Mouse (Mus musculus) limb, embryonic 13.5 days (tissue): Measurements from ENCODE around the gene Akr1c13. TPM values are rescaled to one million over a fixed set of nuclear protein-coding genes. Genes with fewer than 3 reads are reported as not detected.
"Not testable (repeated sequence)": the region's sequence is repeated elsewhere in the genome, so short reads cannot be mapped to it uniquely, and the experiment has no call there.

Experiments used
- ATAC-seq: fragments of 200-750 bp; cut with Nextera tagmentation; 2 replicates; pipeline ENCODE4 v1.8.0; 2017; ENCODE audit warnings: low read depth, moderate number of reproducible peaks, moderate TSS enrichment; ENCODE audit not compliant: low FRiP score
- H3K27ac ChIP-seq: fragments of 300-500 bp; sonication (generic); 2 replicates; pipeline ENCODE4 v1.5.1; 2015; ENCODE audit warnings: inconsistent platforms, mild to moderate bottlenecking, moderate library complexity
- H3K27me3 ChIP-seq: fragments of 300-500 bp; sonication (generic); 2 replicates; pipeline ENCODE4 v1.6.1; 2015; ENCODE audit warnings: mild to moderate bottlenecking, inconsistent platforms
- H3K36me3 ChIP-seq: fragments of 300-500 bp; sonication (generic); 2 replicates; pipeline ENCODE4 v1.6.1; 2015; ENCODE audit warnings: inconsistent platforms, mild to moderate bottlenecking, moderate library complexity
- H3K4me1 ChIP-seq: fragments of 300-500 bp; sonication (generic); 2 replicates; pipeline ENCODE4 v1.6.1; 2015; ENCODE audit warnings: inconsistent platforms
- H3K4me2 ChIP-seq: fragments of 300-500 bp; sonication (generic); replicated peaks from 2 replicates; pipeline ENCODE4 v1.6.1; 2015; ENCODE audit warnings: inconsistent platforms, mild to moderate bottlenecking, moderate library complexity
- H3K4me3 ChIP-seq: fragments of 300-500 bp; sonication (generic); 2 replicates; pipeline ENCODE4 v1.5.1; 2015; ENCODE audit warnings: moderate library complexity, mild to moderate bottlenecking, inconsistent platforms
- H3K9ac ChIP-seq: fragments of 300-500 bp; sonication (generic); 2 replicates; pipeline ENCODE4 v1.6.1; 2015; ENCODE audit warnings: mild to moderate bottlenecking, inconsistent platforms
- H3K9me3 ChIP-seq: fragments of 300-500 bp; sonication (generic); 2 replicates; pipeline ENCODE4 v1.6.1; 2016; ENCODE audit warnings: inconsistent platforms
- WGBS: fragments of 180-500 bp; shearing (Covaris S2); methylation state at CpG from one replicate; pipeline ENCODE4 v1.1.7; 2015; 5-methylcytosine and 5-hydroxymethylcytosine counted together
- polyA plus RNA-seq: library from polyadenylated mRNA; unstranded; fragments of >200 nt; fragmentation: Nextera tagmentation; extraction: Ambion mirVana; gene quantifications from 2 replicates; pipeline ENCODE4 v1.2.1, GENCODE M21; 2015

The Akr1c13 gene
- polyA plus RNA-seq, 1 experiment from 2014 or later, result 1.1 TPM

DNA sequence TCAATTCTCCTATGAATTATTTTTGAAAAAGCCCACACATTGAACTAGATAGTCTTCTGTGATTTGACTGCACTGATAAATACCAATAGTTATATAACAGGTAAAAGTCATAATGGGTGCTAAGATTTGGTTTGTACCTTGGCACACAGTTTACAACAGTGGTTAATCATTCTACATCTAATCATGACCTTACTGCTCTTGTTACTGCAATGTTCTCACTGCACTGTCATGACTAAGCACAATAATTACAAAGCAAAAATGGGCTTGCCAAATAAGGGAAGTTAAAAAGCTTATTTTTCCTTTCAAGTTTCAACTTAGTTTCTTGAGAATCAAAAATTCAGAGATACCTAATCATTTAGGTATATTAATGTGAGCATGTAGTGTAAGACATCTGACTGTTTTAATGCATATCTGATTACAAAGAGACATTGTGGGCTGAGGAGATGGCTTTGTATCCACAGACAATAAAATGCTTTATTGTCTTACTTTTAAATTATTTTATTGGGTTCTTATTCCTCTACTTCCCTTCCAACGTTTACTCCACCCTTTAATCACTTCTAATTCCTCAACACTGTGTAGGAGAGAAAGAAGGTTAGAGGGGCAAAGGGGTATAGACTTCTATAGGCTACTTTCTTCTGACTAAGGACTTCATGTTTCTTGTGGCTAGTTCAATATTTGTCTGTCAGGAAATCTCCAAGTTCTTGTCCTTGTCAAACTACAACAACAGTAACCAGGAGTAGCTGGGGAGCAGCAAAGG is 15.4 kb downstream of the Akr1c13 start:
- no peak overlapping the region for H3K27ac ChIP-seq
- H3K4me1 ChIP-seq, result no peaks in the 10 kb centered on the region
- no peaks in the 10 kb centered on the region for H3K36me3 ChIP-seq
- WGBS, result 52% methylated on average over 1 of the region's 1 CpGs
- H3K27me3 ChIP-seq, result no peaks in the 10 kb centered on the region
- no peak overlapping the region for H3K4me2 ChIP-seq
- H3K4me3 ChIP-seq, result no peak overlapping the region
- no peak for ATAC-seq
- no peak overlapping the region for H3K9ac ChIP-seq
- no peaks in the 10 kb centered on the region for H3K9me3 ChIP-seq

DNA sequence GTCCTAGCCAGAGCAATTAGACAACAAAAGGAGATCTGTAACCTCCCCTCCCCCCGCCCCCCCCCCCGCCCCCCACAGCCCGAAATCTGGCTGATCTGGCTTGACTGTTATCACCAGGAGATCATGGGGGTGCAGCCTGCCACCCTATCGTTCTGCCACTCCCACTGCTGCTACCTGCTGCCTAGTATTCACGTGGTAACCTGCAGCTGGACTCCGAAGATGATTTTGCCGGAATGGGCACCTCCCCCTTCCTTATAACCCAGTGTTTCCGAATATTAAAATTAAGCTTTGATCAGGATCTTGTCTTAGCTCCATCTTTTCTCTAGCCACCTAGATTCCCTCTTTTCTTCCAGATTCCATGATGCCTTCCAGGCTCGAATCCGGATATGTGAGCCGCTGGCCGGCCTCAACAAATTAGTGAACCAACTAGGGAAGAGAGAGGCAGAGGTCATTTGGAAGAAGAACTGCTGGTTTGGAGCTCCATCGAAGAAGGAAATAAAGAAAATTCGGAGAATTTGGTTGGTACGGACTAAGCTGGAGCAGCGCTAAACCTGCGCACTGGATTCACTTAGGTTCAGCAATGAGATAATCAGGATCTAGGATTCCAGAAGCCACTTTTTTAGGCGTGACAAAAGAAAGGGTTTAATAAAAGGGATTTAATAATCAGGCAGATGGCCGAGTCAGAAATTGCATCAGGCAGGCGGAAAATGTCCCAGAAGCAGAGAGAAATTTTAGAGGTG is 20.8 kb downstream of the Akr1c13 start:
- no peak overlapping the region for H3K4me3 ChIP-seq
- H3K9me3 ChIP-seq, result no peaks in the 10 kb centered on the region
- H3K36me3 ChIP-seq, result no peaks in the 10 kb centered on the region
- no peaks in the 10 kb centered on the region for H3K4me1 ChIP-seq
- H3K27me3 ChIP-seq, result no peaks in the 10 kb centered on the region
- 75% methylated on average over 20 of the region's 20 CpGs for WGBS
- no peak for ATAC-seq
- H3K27ac ChIP-seq, result no peak overlapping the region
- H3K9ac ChIP-seq, result no peak overlapping the region
- no peak overlapping the region for H3K4me2 ChIP-seq

DNA sequence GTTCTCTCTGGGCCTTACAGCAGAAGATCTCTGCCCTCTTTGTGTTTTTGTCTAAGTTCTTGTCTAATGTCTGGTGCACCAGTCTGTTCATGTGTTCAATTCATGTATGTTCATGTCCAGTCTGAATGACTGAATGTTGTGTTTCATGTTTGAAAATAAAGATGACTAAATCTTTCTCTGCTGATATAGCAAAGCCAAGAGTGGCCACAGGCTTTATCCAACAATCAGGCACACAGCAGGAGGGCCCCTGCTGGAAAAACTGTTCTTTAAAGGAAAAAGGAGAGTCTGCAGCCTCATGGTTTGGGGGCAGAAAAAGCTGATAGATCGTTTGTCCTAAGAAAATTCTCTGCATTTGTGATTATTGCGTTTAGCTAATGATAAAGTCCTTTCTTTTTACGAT is 21.4 kb downstream of the Akr1c13 start:
- no peak for ATAC-seq
- Histone ChIP-seq H3K4me2 (no peak overlapping the region), H3K9me3 (no peaks in the 10 kb centered on the region), H3K27me3 (no peaks in the 10 kb centered on the region), H3K9ac (no peak overlapping the region), H3K4me1 (no peaks in the 10 kb centered on the region), H3K27ac (no peak overlapping the region), H3K4me3 (no peak overlapping the region), H3K36me3 (no peaks in the 10 kb centered on the region)
- WGBS, result 63% methylated on average over 3 of the region's 3 CpGs

DNA sequence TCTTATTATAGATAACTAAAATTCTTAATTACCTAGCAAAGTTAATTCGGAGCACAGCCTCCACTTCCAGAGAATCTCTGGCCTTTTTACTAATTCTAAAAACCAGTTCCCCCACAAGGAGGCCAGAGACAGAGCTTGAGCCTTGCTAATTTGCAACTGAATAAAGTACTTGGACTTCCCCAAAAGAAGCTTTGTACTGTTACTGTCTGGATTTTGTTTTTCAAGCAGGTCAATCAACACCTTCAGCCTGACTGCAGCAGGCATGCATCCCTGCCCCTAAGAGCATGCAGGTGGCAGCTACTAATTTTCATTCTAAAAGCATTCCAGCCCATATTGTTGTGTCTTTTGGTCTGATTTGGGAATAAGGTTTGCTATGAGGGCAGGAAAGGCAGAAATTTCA is 24.5 kb downstream of the Akr1c13 start:
- ATAC-seq, result not testable (repeated sequence)

DNA sequence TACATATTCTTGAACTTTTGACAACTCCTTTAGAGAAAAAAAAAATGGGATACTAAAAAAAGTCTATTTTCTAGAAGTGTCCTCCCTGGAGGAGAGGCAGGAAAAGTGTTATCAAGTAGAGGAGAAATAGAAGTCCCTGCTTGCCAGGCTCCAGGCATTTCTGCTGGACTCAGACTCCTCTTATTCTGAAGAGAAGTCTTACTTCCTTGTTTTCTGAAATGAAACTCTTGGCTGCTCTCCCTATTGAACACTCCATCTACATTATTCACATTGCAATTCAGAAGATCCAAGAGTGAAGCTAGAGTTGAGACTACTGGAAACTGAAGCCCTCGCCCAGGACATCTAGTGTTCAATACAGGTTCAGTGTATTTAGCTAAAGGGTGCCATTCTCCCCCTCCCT is 37.5 kb downstream of the Akr1c13 start, which contains the start of gene Akr1c19:
Gene Akr1c19, plus strand, starts transcription at position 260 of the 400 bp plus-strand sequence.
- no peak within 1 kb of the TSS for H3K4me3 ChIP-seq

More for the DNA sequence above, 24.5 kb downstream of the Akr1c13 start:
- H3K27ac ChIP-seq, H3K9ac ChIP-seq, H3K4me2 ChIP-seq, H3K4me1 ChIP-seq, H3K27me3 ChIP-seq, H3K4me3 ChIP-seq, H3K36me3 ChIP-seq, H3K9me3 ChIP-seq: not testable (repeated sequence)
- 87% methylated on average over 1 of the region's 1 CpGs for WGBS

DNA sequence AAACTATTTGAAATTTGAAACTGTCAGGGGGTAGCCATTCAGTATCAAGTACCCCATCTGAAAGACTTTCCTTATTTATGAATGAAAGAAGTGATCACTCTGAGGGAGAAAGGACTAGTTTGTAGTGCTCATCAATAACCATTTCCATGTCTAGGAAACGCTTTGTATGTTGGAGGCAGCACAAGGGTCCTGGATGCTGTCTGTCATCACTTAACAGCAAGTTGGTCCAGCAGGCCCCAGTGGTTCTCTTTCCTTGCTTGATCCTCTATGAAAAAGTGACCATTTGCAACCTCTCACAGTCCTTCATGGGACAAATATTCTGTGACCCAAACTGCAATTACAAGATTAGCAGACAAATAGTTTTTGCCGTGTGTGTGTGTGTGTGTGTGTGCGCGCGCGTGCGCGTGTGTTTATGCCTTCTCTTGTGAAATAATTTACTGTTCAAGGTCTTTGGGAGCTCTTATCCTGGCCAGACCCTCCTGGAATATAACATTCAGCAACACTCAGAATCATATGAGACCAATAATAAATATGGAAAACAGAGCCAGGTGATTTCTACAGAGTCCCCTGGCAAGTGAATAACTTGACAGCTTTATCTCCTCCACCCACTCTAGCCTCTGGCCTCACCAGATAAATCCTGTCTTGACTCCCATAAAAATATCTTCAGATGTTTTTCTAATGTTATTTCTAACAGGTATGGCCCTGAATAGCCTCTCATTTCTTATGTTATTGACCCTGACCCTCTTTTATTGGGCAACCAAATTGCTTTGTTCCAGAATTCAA is 40.1 kb downstream of the Akr1c13 start:
- Histone ChIP-seq H3K27me3 (no peaks in the 10 kb centered on the region), H3K4me3 (no peak overlapping the region), H3K9me3 (no peaks in the 10 kb centered on the region), H3K9ac (no peak overlapping the region), H3K27ac (no peak overlapping the region), H3K36me3 (no peaks in the 10 kb centered on the region), H3K4me1 (no peaks in the 10 kb centered on the region), H3K4me2 (no peak overlapping the region)
- WGBS, result 74% methylated on average over 8 of the region's 8 CpGs
- ATAC-seq, result no peak

More for the DNA sequence above, 37.5 kb downstream of the Akr1c13 start, which contains the start of gene Akr1c19:
- 77% methylated on average over 1 of the region's 1 CpGs for WGBS
- H3K4me1 ChIP-seq, result no peaks in the 10 kb centered on the region
- no peaks in the 10 kb centered on the region for H3K27me3 ChIP-seq
- no peak within 1 kb of the TSS for H3K4me2 ChIP-seq
- H3K9ac ChIP-seq, result no peak within 1 kb of the TSS
- ATAC-seq, result no peak
- H3K9me3 ChIP-seq, result no peaks in the 10 kb centered on the region
- H3K27ac ChIP-seq, result no peak within 1 kb of the TSS
- no peaks in the 10 kb centered on the region for H3K36me3 ChIP-seq

DNA sequence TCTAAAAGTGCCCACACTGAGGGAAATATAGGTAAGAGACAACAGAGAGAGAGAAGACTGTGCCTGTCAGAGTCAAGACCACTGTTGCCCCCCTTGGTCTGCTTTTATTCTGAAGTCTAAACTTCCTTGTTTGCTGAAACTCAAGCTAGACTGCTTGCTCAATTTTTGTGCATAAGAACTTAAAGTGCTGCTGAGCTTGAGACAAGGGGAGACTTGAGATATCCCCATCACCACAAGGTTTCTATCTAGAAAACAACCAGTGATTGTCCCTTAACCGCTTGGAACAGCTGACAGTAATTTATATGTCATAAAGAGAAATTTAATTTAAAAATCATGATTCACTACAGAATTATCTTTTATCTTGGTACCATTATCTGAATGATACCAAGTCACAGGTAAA is 42.2 kb downstream of the Akr1c13 start:
- Histone ChIP-seq H3K36me3 (no peaks in the 10 kb centered on the region), H3K27me3 (no peaks in the 10 kb centered on the region), H3K9me3 (no peaks in the 10 kb centered on the region), H3K4me1 (no peaks in the 10 kb centered on the region), H3K4me2 (no peak overlapping the region), H3K9ac (no peak overlapping the region), H3K4me3 (no peak overlapping the region), H3K27ac (no peak overlapping the region)
- 76% methylated on average over 1 of the region's 1 CpGs for WGBS
- no peak for ATAC-seq

DNA sequence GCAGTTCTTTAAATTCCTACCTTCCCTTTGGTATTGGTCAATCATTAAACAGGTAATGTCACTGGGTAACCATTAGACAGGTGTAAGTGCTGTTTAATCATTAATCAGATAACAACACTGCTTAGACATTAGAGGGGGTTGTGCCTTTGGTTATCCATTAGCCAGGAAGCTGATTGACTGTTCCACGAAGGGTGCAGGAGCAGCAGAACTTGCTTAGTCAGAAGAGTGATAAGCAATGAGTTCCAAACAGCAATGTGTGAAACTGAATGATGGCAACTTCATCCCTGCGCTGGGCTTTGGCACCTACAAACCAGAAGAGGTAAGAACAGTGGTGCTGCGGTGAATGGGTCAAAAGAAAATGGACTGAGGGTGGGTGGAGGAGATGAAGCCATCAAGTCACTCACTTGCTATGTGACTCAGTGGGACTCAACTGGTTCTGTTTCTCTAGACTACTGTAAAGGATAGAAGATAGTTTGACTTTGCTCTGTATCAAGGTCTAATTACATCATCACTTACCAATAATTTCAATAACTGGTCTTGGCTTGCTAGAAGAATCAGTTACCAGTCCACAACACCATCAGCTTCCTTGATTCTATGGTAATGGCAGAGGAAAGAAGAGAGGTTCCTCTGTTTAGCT is 42.7 kb downstream of the Akr1c13 start:
- no peaks in the 10 kb centered on the region for H3K36me3 ChIP-seq
- no peak for ATAC-seq
- no peaks in the 10 kb centered on the region for H3K27me3 ChIP-seq
- H3K4me3 ChIP-seq, result no peak overlapping the region
- no peak overlapping the region for H3K4me2 ChIP-seq
- H3K9me3 ChIP-seq, result no peaks in the 10 kb centered on the region
- no peaks in the 10 kb centered on the region for H3K4me1 ChIP-seq
- 65% methylated on average over 3 of the region's 3 CpGs for WGBS
- no peak overlapping the region for H3K9ac ChIP-seq
- no peak overlapping the region for H3K27ac ChIP-seq

DNA sequence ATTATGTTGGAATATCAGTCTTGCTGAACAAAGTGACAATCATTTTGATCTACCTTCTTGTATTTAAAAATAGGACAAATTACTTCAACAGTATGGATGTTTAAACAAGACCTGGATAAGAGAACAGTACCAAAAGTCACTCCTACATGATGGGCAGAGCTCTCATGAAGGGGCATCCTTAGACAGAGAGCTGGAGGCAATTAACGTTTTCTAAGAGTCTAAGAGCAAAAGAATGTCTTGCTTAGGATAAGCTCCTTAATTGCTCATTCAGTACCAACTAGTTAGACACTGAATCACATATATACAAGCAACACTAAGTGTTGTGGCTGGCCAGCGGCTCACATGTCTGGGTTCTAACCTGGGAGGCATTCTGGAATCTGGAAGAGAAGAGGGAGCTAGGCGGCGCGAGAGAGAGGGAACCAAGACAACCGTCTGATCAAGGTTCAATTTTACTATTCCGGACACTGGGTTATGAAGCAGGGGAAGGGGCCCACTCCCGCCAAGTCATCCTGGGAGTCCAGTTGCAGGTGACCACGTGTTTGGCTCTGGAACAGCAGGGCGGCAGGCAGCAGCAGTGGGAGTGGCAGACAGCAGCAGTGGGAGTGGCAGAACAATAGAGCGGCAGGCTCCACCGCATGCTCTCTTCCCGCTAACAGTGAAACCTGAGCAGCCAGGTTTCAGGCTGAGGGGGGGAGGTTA is 54.1 kb downstream of the Akr1c13 start:
- peak; percentile 95 for ATAC-seq
- no peaks in the 10 kb centered on the region for H3K36me3 ChIP-seq
- peak overlapping the region; percentile 62 for H3K4me2 ChIP-seq
- 3% methylated on average over 13 of the region's 13 CpGs for WGBS
- H3K4me1 ChIP-seq, result no peaks in the 10 kb centered on the region
- peak overlapping the region; percentile 33 for H3K4me3 ChIP-seq
- H3K27ac ChIP-seq, result no peak overlapping the region
- H3K9ac ChIP-seq, result peak overlapping the region; percentile 36
- no peaks in the 10 kb centered on the region for H3K9me3 ChIP-seq
- H3K27me3 ChIP-seq, result no peaks in the 10 kb centered on the region

DNA sequence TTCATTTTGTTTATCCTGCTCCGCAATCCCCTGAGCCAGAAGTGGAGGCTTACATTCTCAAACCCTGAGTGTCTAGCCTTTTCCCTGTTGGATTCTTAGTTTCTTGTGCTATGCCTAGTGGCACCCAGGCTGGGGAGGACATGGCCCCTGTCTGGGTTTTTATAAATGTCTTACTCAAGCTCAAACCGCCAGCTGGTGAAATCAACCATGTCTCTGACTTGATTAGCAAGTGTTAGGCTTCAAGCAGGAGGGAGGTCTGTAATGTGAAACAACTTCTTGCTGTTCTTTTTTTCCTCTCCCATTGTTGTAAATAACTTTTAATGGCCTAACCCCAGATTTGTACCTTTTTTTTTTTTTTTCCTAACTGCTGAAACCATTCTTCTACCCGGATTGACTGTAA is 58.4 kb downstream of the Akr1c13 start:
- Histone ChIP-seq H3K9me3 (no peaks in the 10 kb centered on the region), H3K4me2 (no peak overlapping the region), H3K9ac (no peak overlapping the region), H3K4me1 (no peaks in the 10 kb centered on the region), H3K27me3 (no peaks in the 10 kb centered on the region), H3K27ac (no peak overlapping the region), H3K4me3 (no peak overlapping the region), H3K36me3 (no peaks in the 10 kb centered on the region)
- no peak for ATAC-seq
- 56% methylated on average over 3 of the region's 3 CpGs for WGBS
